ENCODE assay signal across 10 mouse cellular contexts in genomic region chr1:193541934-193542580, GRCm38 (mm10).
DNase-seq lines count a peak whose midpoint lies in the region; ATAC-seq and TF ChIP-seq lines count a peak whose summit lies in the region.
"Had no signal": no experiment of that assay in that cellular context is flagged by ENCODE, and none has a peak within 500 bp of the region (broad histone marks: within the 10 kb centered on the region; RNA-seq: fewer than 3 reads in every experiment).

No protein-coding gene starts in this region.

- H3K9ac ChIP-seq in heart, embryonic 14.5 days (ENCODE audit: low read length): no peak overlapping the region
- H3K9ac ChIP-seq in heart, adult 2 months (ENCODE audit: low read depth, low read length): no peak overlapping the region
- H3K9ac ChIP-seq in forebrain, embryonic 14.5 days (ENCODE audit: low read length): peak overlapping the region; percentile 0; the same call in 1 of the 2 replicates
- H3K9ac ChIP-seq in midbrain, embryonic 15.5 days: no peak overlapping the region
- H3K9ac ChIP-seq in stomach, postnatal 0 days (ENCODE audit: low read length): no peak overlapping the region
- H3K9ac ChIP-seq: embryonic facial prominence, embryonic 13.5 days had no signal

- no peak for TF ChIP-seq POLR2A in heart, adult 2 months (IDR thresholded peaks at IDR 0.05; ENCODE audit: insufficient read depth, low read depth, low read length)

- H3K4me3 ChIP-seq in heart, embryonic 14.5 days (ENCODE audit: control insufficient read depth in 1 of 2, insufficient read depth in 1 of 2, low read depth in 1 of 2, low read length in 2 of 2): 0 out of 4 replicates have a peak overlapping the region, but pooled peaks of 1 of the 2 experiments have one; percentile 6
- no peak overlapping the region for H3K4me3 ChIP-seq in heart, adult 2 months
- no peak overlapping the region for H3K4me3 ChIP-seq in forebrain, embryonic 14.5 days (ENCODE audit: low read depth, low read length)
- no peak overlapping the region for H3K4me3 ChIP-seq in midbrain, embryonic 15.5 days
- no peak overlapping the region for H3K4me3 ChIP-seq in stomach, postnatal 0 days (ENCODE audit: low read depth, low read length)
- H3K4me3 ChIP-seq: embryonic facial prominence, embryonic 13.5 days had no signal

- intact Hi-C loops in heart, adult 2 months (cut with DNase I): no loop called here

- H3K36me3 ChIP-seq in heart, embryonic 14.5 days (ENCODE audit: control insufficient read depth, insufficient read depth, low read length): no peaks in the 10 kb centered on the region
- no peaks in the 10 kb centered on the region for H3K36me3 ChIP-seq in heart, adult 2 months (ENCODE audit: control insufficient read depth, insufficient read depth, low read length)
- H3K36me3 ChIP-seq in forebrain, embryonic 14.5 days (ENCODE audit: control insufficient read depth, insufficient read depth, low read length): no peaks in the 10 kb centered on the region
- no peaks in the 10 kb centered on the region for H3K36me3 ChIP-seq in midbrain, embryonic 15.5 days (replicated peaks)
- H3K36me3 ChIP-seq in stomach, postnatal 0 days (ENCODE audit: control insufficient read depth, insufficient read depth, low read length): no peaks in the 10 kb centered on the region
- H3K36me3 ChIP-seq: embryonic facial prominence, embryonic 13.5 days had no signal

- peaks cover 0 to 2% of the 10 kb centered on the region in 2 experiments; a peak in 2 of 4 replicates for H3K4me1 ChIP-seq in heart, embryonic 14.5 days (ENCODE audit: control insufficient read depth in 2 of 2, insufficient read depth in 2 of 2, low read length in 2 of 2)
- H3K4me1 ChIP-seq in heart, adult 2 months (ENCODE audit: control insufficient read depth, insufficient read depth, low read length): no peaks in the 10 kb centered on the region
- H3K4me1 ChIP-seq in forebrain, embryonic 14.5 days (ENCODE audit: control insufficient read depth, insufficient read depth, low read length): 0 out of 2 replicates have a peak, but pooled peaks cover 5% of the 10 kb centered on the region
- peaks cover 14% of the 10 kb centered on the region for H3K4me1 ChIP-seq in midbrain, embryonic 15.5 days
- H3K4me1 ChIP-seq in stomach, postnatal 0 days (replicated peaks; ENCODE audit: control insufficient read depth, insufficient read depth): no peaks in the 10 kb centered on the region

- no peaks in the 10 kb centered on the region for H3K9me3 ChIP-seq in heart, embryonic 14.5 days (ENCODE audit: control insufficient read depth, low read length)
- no peaks in the 10 kb centered on the region for H3K9me3 ChIP-seq in forebrain, embryonic 14.5 days (replicated peaks; ENCODE audit: control insufficient read depth, low read length)
- H3K9me3 ChIP-seq in midbrain, embryonic 15.5 days: no peaks in the 10 kb centered on the region
- H3K9me3 ChIP-seq in stomach, postnatal 0 days (ENCODE audit: control insufficient read depth, low read length): no peaks in the 10 kb centered on the region
- H3K9me3 ChIP-seq: embryonic facial prominence, embryonic 13.5 days had no signal

- TF ChIP-seq CTCF in heart, adult 2 months (IDR thresholded peaks at IDR 0.05): no peak
- no peak for TF ChIP-seq CTCF in stomach, postnatal 0 days (IDR thresholded peaks at IDR 0.05; ENCODE audit: low read depth)

- H3K4me2 ChIP-seq in heart, embryonic 14.5 days (ENCODE audit: low read length): peak overlapping the region; percentile 49
- H3K4me2 ChIP-seq in forebrain, embryonic 14.5 days (ENCODE audit: low read length): no peak overlapping the region; the same call in 1 of the 2 replicates
- H3K4me2 ChIP-seq in midbrain, embryonic 15.5 days: peak overlapping the region; percentile 8; the same call in 1 of the 2 replicates
- H3K4me2 ChIP-seq in stomach, postnatal 0 days (replicated peaks; ENCODE audit: low read depth): no peak overlapping the region
- H3K4me2 ChIP-seq: embryonic facial prominence, embryonic 13.5 days had no signal

- ATAC-seq in heart, embryonic 14.5 days (ENCODE audit: insufficient number of reproducible peaks, insufficient read depth, low FRiP score, low read depth): no peak
- ATAC-seq in forebrain, embryonic 14.5 days: peak; percentile 82
- peak; percentile 89 for ATAC-seq in midbrain, embryonic 15.5 days (replicated peaks)
- no peak for ATAC-seq in stomach, postnatal 0 days (ENCODE audit: low FRiP score, low TSS enrichment)

- no peak overlapping the region for H3K27ac ChIP-seq in heart, embryonic 14.5 days (replicated peaks in 1 of 2; ENCODE audit: control insufficient read depth in 1 of 2, insufficient read depth in 1 of 2, low read depth in 2 of 2, low read length in 2 of 2)
- no peak overlapping the region for H3K27ac ChIP-seq in heart, adult 2 months
- H3K27ac ChIP-seq in forebrain, embryonic 14.5 days (ENCODE audit: low read depth, low read length): no peak overlapping the region
- peak overlapping the region; percentile 73 for H3K27ac ChIP-seq in midbrain, embryonic 15.5 days
- H3K27ac ChIP-seq in stomach, postnatal 0 days (replicated peaks): no peak overlapping the region
- H3K27ac ChIP-seq: embryonic facial prominence, embryonic 13.5 days had no signal

- TF ChIP-seq EP300 in heart, adult 2 months (IDR thresholded peaks at IDR 0.05; ENCODE audit: insufficient read depth, low read depth, low read length): no peak
- no peak for TF ChIP-seq EP300 in stomach, postnatal 0 days (optimal IDR thresholded peaks at IDR 0.05)

- DNase-seq in heart, adult 2 months: no peak
- peak; percentile 79 for DNase-seq in ES-CJ7 (ENCODE audit: low read depth, low spot score)
- DNase-seq in forebrain, embryonic 14.5 days (ENCODE audit: low spot score): peak; percentile 68
- DNase-seq in stomach, postnatal 0 days (ENCODE audit: low spot score): no peak
- no peak for DNase-seq in c-Kit-positive CD71-positive TER-119-positive erythroid progenitor cells, embryonic 14.5 days (ENCODE audit: low spot score)
- DNase-seq in testis, postnatal 14 days (ENCODE audit: low spot score): no peak

- 22% methylated on average over 13 of the region's 13 CpGs for WGBS in heart, embryonic 14.5 days
- 38% methylated on average over 13 of the region's 13 CpGs for WGBS in heart, adult 2 months
- WGBS in forebrain, embryonic 14.5 days: 24% methylated on average over 13 of the region's 13 CpGs
- 19% methylated on average over 13 of the region's 13 CpGs for WGBS in midbrain, embryonic 15.5 days
- WGBS in stomach, postnatal 0 days: 41% methylated on average over 13 of the region's 13 CpGs

- no peaks in the 10 kb centered on the region for H3K79me2 ChIP-seq in heart, adult 2 months (replicated peaks; ENCODE audit: control insufficient read depth, insufficient read depth, low read length)

- H3K27me3 ChIP-seq in heart, embryonic 14.5 days (ENCODE audit: control insufficient read depth, insufficient read depth, low read length): no peaks in the 10 kb centered on the region
- no peaks in the 10 kb centered on the region for H3K27me3 ChIP-seq in heart, adult 2 months (ENCODE audit: control insufficient read depth, insufficient read depth, low read length)
- no peaks in the 10 kb centered on the region for H3K27me3 ChIP-seq in forebrain, embryonic 14.5 days (replicated peaks; ENCODE audit: control insufficient read depth, insufficient read depth, low read length)
- no peaks in the 10 kb centered on the region for H3K27me3 ChIP-seq in midbrain, embryonic 15.5 days (replicated peaks)
- H3K27me3 ChIP-seq in stomach, postnatal 0 days (ENCODE audit: control insufficient read depth, insufficient read depth, low read length): no peaks in the 10 kb centered on the region
- H3K27me3 ChIP-seq: Patski had no signal

Comparison
In these comparisons a context has a peak if more than half of its experiments do, and no peak if none do; other contexts are left out.
1. ATAC-seq: peak in forebrain, embryonic 14.5 days (single experiment) and midbrain, embryonic 15.5 days (single experiment); none in heart, embryonic 14.5 days (single experiment) and stomach, postnatal 0 days (single experiment).
2. H3K4me2 ChIP-seq: peak in heart, embryonic 14.5 days (single experiment) and midbrain, embryonic 15.5 days (single experiment); none in forebrain, embryonic 14.5 days (single experiment) and stomach, postnatal 0 days (single experiment).
3. DNase-seq: peak in ES-CJ7 (single experiment) and forebrain, embryonic 14.5 days (single experiment); none in heart, adult 2 months (0 of 2), stomach, postnatal 0 days (single experiment), c-Kit-positive CD71-positive TER-119-positive erythroid progenitor cells, embryonic 14.5 days (single experiment) and testis, postnatal 14 days (single experiment).